Mouse (Mus musculus) Muller cell, postnatal 12 days (primary cell): Measurements from ENCODE around the gene Gm9918.

ENCODE experiments used
- DNase-seq: peaks from one replicate; pipeline ENCODE4 v3.0.0-alpha.2; 2015; ENCODE audit errors: inconsistent ontology term

Gm9918 gene

GRCm38 (mm10) chr15:102273982-102274716 is 3.8 kb downstream of the Gm9918 start:
- DNase-seq = no peak

GRCm38 (mm10) chr15:102278726-102279091 is 8.3 kb downstream of the Gm9918 start:
- DNase-seq = no peak

GRCm38 (mm10) chr15:102279092-102279782 is 8.9 kb downstream of the Gm9918 start, which contains the start of gene Mfsd5:
Gene Mfsd5, plus strand, starts transcription at chr15:102279454.
- peak; percentile 97 for DNase-seq

GRCm38 (mm10) chr15:102279783-102280520 is 9.6 kb downstream of the Gm9918 start:
- no peak for DNase-seq

- no peak for DNase-seq
Measured at GRCm38 (mm10) chr15:102280623-102281022, 10.3 kb downstream of the Gm9918 start.

- DNase-seq = no peak
Measured at GRCm38 (mm10) chr15:102282463-102283292, 12.3 kb downstream of the Gm9918 start.

GRCm38 (mm10) chr15:102283648-102284047 is 13.3 kb downstream of the Gm9918 start:
- no peak for DNase-seq

- peak; percentile 26 for DNase-seq
Measured at GRCm38 (mm10) chr15:102287395-102287794, 17.0 kb downstream of the Gm9918 start.

GRCm38 (mm10) chr15:102295633-102296367 is 25.4 kb downstream of the Gm9918 start, which contains the start of gene Espl1:
Gene Espl1, plus strand, starts transcription at chr15:102296266.
- DNase-seq = peak; percentile 91

GRCm38 (mm10) chr15:102296368-102297006 is 26.1 kb downstream of the Gm9918 start:
- no peak for DNase-seq

GRCm38 (mm10) chr15:102302542-102302941 is 32.2 kb downstream of the Gm9918 start:
- no peak for DNase-seq

GRCm38 (mm10) chr15:102308717-102309116 is 38.4 kb downstream of the Gm9918 start:
- no peak for DNase-seq

GRCm38 (mm10) chr15:102310074-102310845 is 39.9 kb downstream of the Gm9918 start:
- no peak for DNase-seq

- DNase-seq = no peak
Measured at GRCm38 (mm10) chr15:102311489-102311888, 41.1 kb downstream of the Gm9918 start.

- DNase-seq = peak; percentile 39
Measured at GRCm38 (mm10) chr15:102315292-102315691, 44.9 kb downstream of the Gm9918 start.

- peak; percentile 33 for DNase-seq
Measured at GRCm38 (mm10) chr15:102316263-102316662, 45.9 kb downstream of the Gm9918 start.
